Mouse (Mus musculus): ENCODE results near the gene Npat. TPM values are rescaled to one million over a fixed set of nuclear protein-coding genes. Genes with fewer than 3 reads are reported as not detected.

Npat gene
- polyA plus RNA-seq, 1 experiment from 2014 or later, result 8.0 TPM

- WGBS (ENCODE audit: insufficient replicate concordance), result 10% methylated on average over 3 of the region's 3 CpGs
- peak; percentile 48 for DNase-seq
- H3K9ac ChIP-seq, result no peak overlapping the region
- no peak overlapping the region for H3K4me2 ChIP-seq
- peaks cover 35% of the 10 kb centered on the region for H3K36me3 ChIP-seq
- H3K9me3 ChIP-seq (replicated peaks), result no peaks in the 10 kb centered on the region
- H3K4me3 ChIP-seq (replicated peaks), result no peak overlapping the region
- H3K27ac ChIP-seq, result no peak overlapping the region
- H3K27me3 ChIP-seq, result no peaks in the 10 kb centered on the region
- ATAC-seq (ENCODE audit: low read depth), result no peak; the same call in 1 of the 2 replicates
- H3K4me1 ChIP-seq (replicated peaks), result peaks cover 5% of the 10 kb centered on the region; the same call in 1 of the 2 replicates
Observed at GRCm38 (mm10) chr9:53594764-53595163, 57.9 kb downstream of the Npat start.

DNA sequence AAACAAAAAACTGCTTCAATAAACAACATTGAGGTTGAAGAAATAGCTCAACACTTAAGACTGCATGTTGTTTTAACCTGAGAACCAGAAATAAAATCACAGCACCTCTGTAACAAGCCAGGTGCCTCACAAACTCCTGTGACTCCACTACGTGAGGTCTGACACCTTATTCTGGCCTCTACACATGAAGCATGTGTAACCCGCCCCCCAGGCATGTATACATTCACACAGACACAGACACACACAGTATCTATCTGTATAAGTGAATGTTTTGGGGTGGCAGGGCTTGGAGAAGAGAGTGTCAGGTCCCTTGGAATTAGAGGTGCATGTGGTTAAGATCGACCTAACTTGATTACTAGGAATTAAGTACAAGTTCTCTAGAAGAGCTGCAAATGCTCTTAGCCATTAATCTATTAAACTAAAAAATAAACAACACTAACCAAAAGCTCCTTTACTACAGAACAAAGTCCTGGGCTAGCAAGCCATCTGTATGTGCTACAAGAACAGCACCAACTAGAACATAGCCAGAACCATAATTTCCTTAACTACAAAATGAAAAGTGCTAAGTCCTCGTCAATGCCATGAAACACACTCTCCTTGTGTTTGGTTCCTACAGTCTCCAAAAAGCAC lies 60.2 kb downstream of the Npat start:
- 72% methylated on average over 4 of the region's 4 CpGs for WGBS (ENCODE audit: insufficient replicate concordance)

DNA sequence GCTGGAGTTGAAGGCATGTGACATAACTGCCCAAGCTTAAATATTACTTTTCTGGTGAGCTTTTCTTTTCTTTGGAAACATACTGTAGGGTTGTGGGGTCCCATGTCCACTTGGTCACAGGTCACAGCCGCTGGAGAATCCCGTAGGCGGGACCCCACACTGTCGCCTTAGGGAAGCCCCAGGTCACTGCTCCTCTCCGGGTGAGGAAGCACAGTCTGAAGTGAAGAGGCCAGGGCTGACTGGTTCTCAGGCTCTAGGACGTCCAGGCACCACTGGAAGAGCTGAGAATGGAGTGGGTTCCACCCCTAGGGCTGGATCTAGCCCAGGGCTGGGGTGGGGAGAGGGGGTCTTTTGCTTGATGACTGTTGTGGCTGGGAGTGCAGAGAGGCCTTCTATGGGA lies 61.8 kb downstream of the Npat start:
- no peak for ATAC-seq (ENCODE audit: low read depth)
- no peaks in the 10 kb centered on the region for H3K9me3 ChIP-seq (replicated peaks)
- H3K4me1 ChIP-seq (replicated peaks), result peaks cover 17% of the 10 kb centered on the region
- no peak overlapping the region for H3K27ac ChIP-seq
- H3K36me3 ChIP-seq, result 0 out of 2 replicates have a peak, but pooled peaks cover 6% of the 10 kb centered on the region
- H3K4me3 ChIP-seq (replicated peaks), result no peak overlapping the region
- 80% methylated on average over 6 of the region's 6 CpGs for WGBS (ENCODE audit: insufficient replicate concordance)
- H3K27me3 ChIP-seq, result no peaks in the 10 kb centered on the region
- H3K4me2 ChIP-seq, result no peak overlapping the region
- no peak for DNase-seq
- H3K9ac ChIP-seq, result no peak overlapping the region

More for the DNA sequence above, 60.2 kb downstream of the Npat start:
- no peaks in the 10 kb centered on the region for H3K9me3 ChIP-seq (replicated peaks)
- H3K36me3 ChIP-seq, result peaks cover 19% of the 10 kb centered on the region; the same call in 1 of the 2 replicates
- DNase-seq (no peak), ATAC-seq (ENCODE audit: low read depth) (no peak)
- H3K4me3 ChIP-seq (replicated peaks), result no peak overlapping the region
- no peak overlapping the region for H3K27ac ChIP-seq
- H3K4me1 ChIP-seq (replicated peaks), result peaks cover 7% of the 10 kb centered on the region
- H3K9ac ChIP-seq, result no peak overlapping the region
- H3K27me3 ChIP-seq, result no peaks in the 10 kb centered on the region
- no peak overlapping the region for H3K4me2 ChIP-seq

DNA sequence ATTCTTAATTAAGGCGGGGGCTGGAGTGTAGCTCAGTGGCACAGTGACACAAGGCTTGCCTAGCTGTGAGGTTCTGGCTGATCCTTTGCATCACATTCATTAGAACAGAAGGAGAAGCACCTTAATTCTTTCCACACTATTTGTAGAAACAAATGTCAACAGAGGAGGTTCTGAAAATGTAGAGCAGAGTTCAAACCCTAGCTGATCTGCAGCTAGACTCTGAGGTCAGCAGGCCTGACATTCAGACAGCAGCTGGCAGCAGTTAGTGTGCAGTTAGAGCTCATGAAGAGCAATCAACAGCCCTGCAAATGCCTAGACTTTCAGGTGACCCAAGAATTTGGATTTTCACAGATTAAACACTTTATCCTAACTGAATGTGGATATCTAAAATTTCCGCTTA lies 64.7 kb downstream of the Npat start:
- 80% methylated on average over 2 of the region's 2 CpGs for WGBS (ENCODE audit: insufficient replicate concordance)
- H3K27ac ChIP-seq, result no peak overlapping the region

GRCm38 (mm10) chr9:53603384-53603783 lies 66.5 kb downstream of the Npat start:
- Histone ChIP-seq H3K36me3 (no peaks in the 10 kb centered on the region), H3K9me3 (replicated peaks) (no peaks in the 10 kb centered on the region), H3K4me3 (replicated peaks) (no peak overlapping the region), H3K27me3 (no peaks in the 10 kb centered on the region), H3K27ac (peak overlapping the region; percentile 55), H3K9ac (no peak overlapping the region), H3K4me2 (no peak overlapping the region), H3K4me1 (replicated peaks) (peaks cover 43% of the 10 kb centered on the region)
- DNase-seq (no peak), ATAC-seq (ENCODE audit: low read depth) (0 out of 2 replicates have a peak, but pooled peaks have one; percentile 24)
- 45% methylated on average over 1 of the region's 1 CpGs for WGBS (ENCODE audit: insufficient replicate concordance)

More for the DNA sequence above, 64.7 kb downstream of the Npat start:
- no peak overlapping the region for H3K4me2 ChIP-seq
- no peak overlapping the region for H3K4me3 ChIP-seq (replicated peaks)
- no peaks in the 10 kb centered on the region for H3K27me3 ChIP-seq
- peaks cover 41% of the 10 kb centered on the region for H3K4me1 ChIP-seq (replicated peaks)
- DNase-seq (no peak), ATAC-seq (ENCODE audit: low read depth) (peak; percentile 44)
- H3K36me3 ChIP-seq, result no peaks in the 10 kb centered on the region
- H3K9me3 ChIP-seq (replicated peaks), result no peaks in the 10 kb centered on the region
- no peak overlapping the region for H3K9ac ChIP-seq

DNA sequence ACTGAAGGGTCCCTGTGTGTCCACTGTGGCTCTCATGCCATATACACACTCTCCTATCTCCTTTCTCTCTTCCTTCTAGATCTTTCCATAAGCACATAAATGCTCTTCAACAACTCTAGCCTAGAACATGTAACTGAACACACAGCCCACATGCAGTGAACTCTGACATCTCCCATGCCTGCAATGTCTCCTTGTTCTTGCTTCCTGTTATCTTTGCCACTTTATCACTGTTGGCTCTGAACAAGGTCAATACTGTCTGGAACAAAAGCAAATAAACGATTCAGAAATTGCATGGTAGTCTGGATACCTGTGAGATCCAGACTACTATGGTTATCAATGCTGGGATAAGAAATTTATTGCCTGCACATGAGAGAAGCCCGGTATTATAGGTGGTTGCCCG lies 67.0 kb downstream of the Npat start:
- Histone ChIP-seq H3K36me3 (no peaks in the 10 kb centered on the region), H3K9ac (no peak overlapping the region), H3K4me3 (replicated peaks) (no peak overlapping the region), H3K9me3 (replicated peaks) (no peaks in the 10 kb centered on the region), H3K27me3 (no peaks in the 10 kb centered on the region), H3K4me2 (no peak overlapping the region), H3K27ac (peak overlapping the region; percentile 55), H3K4me1 (replicated peaks) (peaks cover 44% of the 10 kb centered on the region)
- ATAC-seq (ENCODE audit: low read depth) (0 out of 2 replicates have a peak, but pooled peaks have one; percentile 12), DNase-seq (no peak)
- WGBS (ENCODE audit: insufficient replicate concordance), result 70% methylated on average over 3 of the region's 3 CpGs

- Histone ChIP-seq H3K4me3 (replicated peaks) (no peak overlapping the region), H3K9me3 (replicated peaks) (no peaks in the 10 kb centered on the region), H3K27ac (no peak overlapping the region), H3K9ac (no peak overlapping the region), H3K4me1 (replicated peaks) (peaks cover 54% of the 10 kb centered on the region), H3K36me3 (no peaks in the 10 kb centered on the region), H3K27me3 (no peaks in the 10 kb centered on the region), H3K4me2 (no peak overlapping the region)
- DNase-seq (no peak), ATAC-seq (ENCODE audit: low read depth) (no peak)
- 79% methylated on average over 5 of the region's 5 CpGs for WGBS (ENCODE audit: insufficient replicate concordance)
Observed at GRCm38 (mm10) chr9:53604954-53605353, 68.1 kb downstream of the Npat start.

DNA sequence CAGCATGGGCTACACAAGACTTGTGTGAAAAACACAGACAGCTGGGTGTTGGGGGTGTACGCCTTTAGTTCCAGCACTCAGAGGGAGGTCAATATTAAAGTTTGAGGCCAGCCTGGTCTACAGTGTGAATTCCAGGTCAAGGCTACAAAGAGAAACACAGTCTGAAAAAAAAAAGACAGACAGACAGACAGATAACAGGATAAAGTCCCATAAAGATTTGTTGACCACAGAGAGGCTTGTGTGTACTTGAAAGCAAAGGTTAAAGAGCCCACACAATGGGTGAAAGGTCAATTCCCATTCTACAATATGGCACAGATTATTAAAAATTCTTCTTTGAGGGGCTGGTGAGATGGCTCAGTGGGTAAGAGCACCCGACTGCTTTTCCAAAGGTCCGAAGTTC lies 70.3 kb downstream of the Npat start:
- H3K9ac ChIP-seq, result no peak overlapping the region
- no peak overlapping the region for H3K27ac ChIP-seq
- H3K4me3 ChIP-seq (replicated peaks), result no peak overlapping the region
- H3K27me3 ChIP-seq, result no peaks in the 10 kb centered on the region
- H3K4me1 ChIP-seq (replicated peaks), result peaks cover 55% of the 10 kb centered on the region
- H3K36me3 ChIP-seq, result no peaks in the 10 kb centered on the region
- H3K9me3 ChIP-seq (replicated peaks), result no peaks in the 10 kb centered on the region
- H3K4me2 ChIP-seq, result no peak overlapping the region
- DNase-seq (no peak), ATAC-seq (ENCODE audit: low read depth) (no peak)
- 80% methylated on average over 3 of the region's 3 CpGs for WGBS (ENCODE audit: insufficient replicate concordance)

DNA sequence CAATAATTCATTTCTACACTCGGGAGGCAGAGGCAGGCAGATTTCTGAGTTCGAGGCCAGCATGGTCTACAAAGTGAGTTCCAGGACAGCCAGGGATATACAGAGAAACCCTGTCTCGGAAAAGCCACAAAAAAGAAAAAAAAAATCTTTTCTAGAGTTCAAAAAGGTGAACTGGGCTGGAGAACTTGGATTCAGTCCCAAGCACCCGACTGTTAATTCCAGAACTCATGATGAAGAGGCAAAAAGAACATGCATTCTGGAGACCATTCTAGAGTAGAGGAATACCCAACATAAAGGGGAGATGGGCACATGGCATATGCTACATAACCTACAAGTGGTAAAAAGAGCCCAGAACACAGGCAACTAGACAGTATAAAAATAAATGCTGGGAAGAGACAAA lies 71.0 kb downstream of the Npat start:
- Histone ChIP-seq H3K4me1 (replicated peaks) (peaks cover 53% of the 10 kb centered on the region), H3K36me3 (no peaks in the 10 kb centered on the region), H3K27me3 (no peaks in the 10 kb centered on the region), H3K4me2 (peak overlapping the region; percentile 90), H3K27ac (no peak overlapping the region), H3K9ac (no peak overlapping the region), H3K9me3 (replicated peaks) (no peaks in the 10 kb centered on the region), H3K4me3 (replicated peaks) (no peak overlapping the region)
- no peak for ATAC-seq (ENCODE audit: low read depth)
- no peak for DNase-seq
- 84% methylated on average over 4 of the region's 4 CpGs for WGBS (ENCODE audit: insufficient replicate concordance)

DNA sequence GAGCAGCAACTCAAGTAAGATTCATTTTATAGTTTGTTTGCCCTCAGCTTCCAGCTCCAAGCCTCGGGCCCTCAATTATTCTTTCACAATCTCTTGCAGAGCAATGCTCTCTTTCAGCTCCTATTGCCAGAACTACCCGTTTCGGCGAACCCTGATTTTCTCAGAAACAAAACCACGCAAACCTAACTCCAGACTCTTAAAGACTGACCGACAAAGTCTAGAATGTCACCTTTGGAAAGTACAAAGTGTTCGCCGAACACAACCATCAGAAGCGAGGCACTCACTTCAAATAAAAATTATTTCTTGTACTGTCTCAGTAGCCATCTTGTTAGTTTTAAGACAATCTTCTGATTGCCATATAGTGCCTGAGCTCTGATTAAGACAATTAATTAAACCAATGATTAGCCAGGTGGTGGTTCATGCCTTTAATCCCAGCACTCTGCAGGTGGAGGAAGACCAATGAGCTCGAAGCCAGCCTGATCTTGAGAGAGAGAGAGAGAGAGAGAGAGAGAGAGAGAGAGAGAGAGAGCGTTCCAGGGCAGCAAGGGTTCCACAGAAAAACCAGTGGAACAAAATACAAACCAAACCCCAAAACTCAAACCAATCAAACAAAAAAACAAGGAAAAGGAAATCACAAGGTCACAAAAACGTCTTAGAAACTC lies 72.6 kb downstream of the Npat start:
- DNase-seq (no peak), ATAC-seq (ENCODE audit: low read depth) (no peak)
- peak overlapping the region; percentile 70 for H3K27ac ChIP-seq
- peak overlapping the region; percentile 72 for H3K4me3 ChIP-seq (replicated peaks)
- H3K27me3 ChIP-seq, result no peaks in the 10 kb centered on the region
- peak overlapping the region; percentile 90 for H3K4me2 ChIP-seq
- H3K9ac ChIP-seq, result peak overlapping the region; percentile 81
- H3K9me3 ChIP-seq (replicated peaks), result no peaks in the 10 kb centered on the region
- H3K4me1 ChIP-seq (replicated peaks), result peaks cover 39% of the 10 kb centered on the region
- 64% methylated on average over 12 of the region's 12 CpGs for WGBS (ENCODE audit: insufficient replicate concordance)
- H3K36me3 ChIP-seq, result no peaks in the 10 kb centered on the region

DNA sequence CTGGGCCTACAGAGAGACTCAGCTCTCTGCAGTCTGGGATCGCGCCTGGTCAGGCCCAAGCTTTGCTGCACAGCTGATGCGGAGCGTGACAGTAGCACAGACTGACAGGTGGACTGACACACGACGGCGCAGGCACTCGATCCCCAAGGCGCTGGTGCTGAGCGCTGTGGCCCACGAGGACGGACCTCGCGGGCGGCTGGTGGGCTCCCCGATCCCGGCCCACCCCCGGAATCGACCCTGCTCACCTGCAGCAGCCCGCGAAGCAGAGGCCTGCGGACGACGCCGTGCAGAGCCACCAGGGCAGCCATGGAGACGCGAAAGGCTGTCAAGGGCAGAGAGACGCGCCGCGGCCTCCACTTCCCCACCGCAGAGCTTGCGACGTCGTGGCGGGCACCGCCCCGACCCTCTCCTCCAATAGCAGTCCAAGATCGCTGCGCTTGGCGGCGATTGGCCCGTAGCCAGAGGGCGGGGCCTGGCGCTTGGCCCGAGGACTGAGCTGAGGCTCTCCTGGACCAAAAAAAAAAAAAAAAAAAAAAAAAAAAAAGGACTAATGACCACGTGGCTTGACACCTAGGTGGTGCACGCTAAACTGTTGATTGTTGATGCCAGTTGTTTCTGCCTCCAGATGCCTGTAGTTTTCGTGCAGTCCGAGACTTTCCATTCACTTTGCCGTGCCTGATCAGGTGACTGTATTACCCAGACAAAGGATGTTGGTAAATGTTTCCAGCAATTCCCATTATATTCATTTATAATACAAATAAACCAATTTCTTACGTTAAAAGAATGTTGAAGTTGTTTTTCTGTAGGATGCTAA lies 73.3 kb downstream of the Npat start, which contains the start of gene Acat1:
Gene Acat1, minus strand, starts transcription at position 415 of the 814 bp plus-strand sequence.
- H3K4me3 ChIP-seq (replicated peaks), result peak within 1 kb of the TSS; percentile 72
- H3K9ac ChIP-seq, result peak within 1 kb of the TSS; percentile 81
- H3K4me2 ChIP-seq, result peak within 1 kb of the TSS; percentile 90
- ATAC-seq (ENCODE audit: low read depth), result peak; percentile 99
- H3K27ac ChIP-seq, result peak within 1 kb of the TSS; percentile 70
- H3K36me3 ChIP-seq, result 0 out of 2 replicates have a peak, but pooled peaks cover 4% of the 10 kb centered on the region
- DNase-seq, result peak; percentile 84
- H3K27me3 ChIP-seq, result no peaks in the 10 kb centered on the region
- no peaks in the 10 kb centered on the region for H3K9me3 ChIP-seq (replicated peaks)
- peaks cover 32% of the 10 kb centered on the region for H3K4me1 ChIP-seq (replicated peaks)
- 4% methylated on average over 52 of the region's 52 CpGs for WGBS (ENCODE audit: insufficient replicate concordance)

All from liver, embryonic 13.5 days (tissue).